Mouse (Mus musculus): ENCODE measurements at regions not wholly inside any gene's neighbourhood (a gene's known extent, or its start where the extent isn't known, plus 50 kb on each side); places are given as distances from the start of the nearest gene placed in this dataset.

DNA sequence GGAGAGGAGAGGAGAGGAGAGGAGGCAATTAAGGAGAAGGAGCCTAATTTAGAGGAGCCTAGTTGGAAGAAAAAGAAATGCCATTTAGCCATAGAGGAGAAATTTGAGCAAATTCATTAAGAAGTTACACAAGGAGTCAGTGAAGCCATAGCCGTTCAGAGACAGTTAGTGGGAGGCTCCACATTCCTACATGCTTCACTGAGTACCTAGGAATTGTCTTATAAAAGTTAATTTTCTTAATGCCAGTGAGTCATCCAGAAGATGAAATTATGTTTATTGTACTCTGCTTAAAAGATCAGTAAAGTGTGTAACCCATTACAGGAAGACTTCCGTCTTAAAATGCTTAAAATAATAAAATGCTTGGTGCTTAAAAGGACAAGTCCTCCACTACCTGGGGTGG, 1453.5 kb upstream of the Lrrc6 start:
- no peak for TF ChIP-seq MAX (IDR thresholded peaks at IDR 0.05)
- TF ChIP-seq CTCF (IDR thresholded peaks at IDR 0.05; ENCODE audit: control insufficient read depth, insufficient read depth, insufficient read length): no peak
